Mouse (Mus musculus): ENCODE measurements around the gene Pdpr.
"Not testable (repeated sequence)": the region's sequence is repeated elsewhere in the genome, so short reads cannot be mapped to it uniquely, and the experiment has no call there.

DNA sequence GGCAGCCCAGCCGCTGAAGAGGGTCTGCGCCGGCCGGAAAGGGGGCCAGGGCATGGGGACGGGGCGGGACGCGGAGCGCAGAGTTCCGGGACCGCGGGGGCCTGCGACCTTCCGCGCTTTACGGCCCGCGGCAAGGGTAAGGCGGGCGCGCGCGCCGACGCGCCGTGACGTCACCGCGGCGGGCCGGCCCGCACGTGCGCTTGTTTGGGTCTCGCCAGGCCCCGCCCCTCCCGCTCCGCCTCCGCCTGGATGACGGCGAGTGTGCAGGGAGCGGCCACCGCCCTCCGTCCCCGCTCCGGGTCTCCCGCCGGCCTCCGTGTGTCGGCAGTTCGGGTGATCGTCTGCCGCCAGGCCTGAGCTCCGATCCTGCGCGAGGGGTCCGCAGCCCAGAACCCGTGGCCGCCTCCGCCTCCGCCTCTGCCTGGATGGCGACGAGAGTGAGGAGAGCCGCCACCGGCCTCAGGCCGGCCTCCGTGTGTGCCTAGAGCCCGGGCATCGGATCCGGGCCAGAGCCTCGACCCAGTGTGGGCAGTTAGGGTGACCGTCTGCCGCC is 51.1 kb downstream of the Pdpr start:
- TF ChIP-seq GATA1 (IDR thresholded peaks at IDR 0.05; ENCODE audit: borderline replicate concordance, low read length); FLI1 (IDR thresholded peaks at IDR 0.05; ENCODE audit: low read length): not testable (repeated sequence)

All from megakaryocyte, embryonic 14.5 days (primary cell).